In the genomic region with DNA sequence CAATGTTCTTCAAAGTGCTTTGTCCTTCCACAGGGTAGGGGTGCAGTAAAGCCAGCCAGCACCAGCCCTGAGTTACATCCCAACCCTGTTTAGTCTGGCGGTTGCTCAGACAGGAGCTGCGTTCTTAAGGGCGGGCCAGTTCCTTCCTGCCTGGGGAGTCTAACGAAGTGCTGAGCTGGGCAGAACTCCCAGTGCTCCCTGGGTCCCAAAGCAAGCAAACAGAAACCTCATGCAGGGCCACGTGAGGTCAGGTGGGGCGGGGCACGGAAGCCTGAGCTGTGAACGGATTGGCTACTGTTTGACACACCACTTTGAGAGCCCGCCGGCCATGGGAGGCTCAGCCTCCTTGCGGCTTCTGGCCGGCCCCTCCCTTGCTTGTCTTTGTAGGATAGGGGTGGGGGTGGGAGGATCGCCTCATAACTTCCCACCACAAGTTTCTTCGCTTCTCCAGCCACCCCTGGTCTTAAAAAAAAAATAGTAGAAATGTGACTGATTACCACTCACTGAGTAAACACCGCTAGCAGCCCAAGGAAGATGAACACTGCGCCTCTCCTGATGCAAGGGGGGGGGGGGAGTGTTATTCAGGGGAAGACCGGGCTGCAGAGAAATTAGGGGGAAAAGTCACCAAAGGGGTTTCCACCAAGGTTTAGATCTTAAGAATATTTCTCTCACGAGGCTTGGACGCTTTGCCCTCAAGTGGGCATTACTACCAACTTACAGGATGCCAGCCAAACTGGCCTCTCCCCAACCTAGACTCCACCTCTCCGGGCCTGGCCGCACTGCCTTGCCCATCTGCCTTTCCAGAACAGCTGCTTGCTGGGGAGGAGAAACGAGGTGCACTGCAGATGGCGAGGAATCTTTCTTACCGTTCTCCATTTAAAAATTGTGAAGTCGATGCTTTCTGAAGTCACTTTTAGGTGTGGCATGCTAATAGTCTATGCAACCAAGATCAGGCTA, we compare ENCODE assay signal across 8 mouse cellular contexts.
DNase-seq lines count a peak whose midpoint lies in the region; ATAC-seq lines count a peak whose summit lies in the region.

No protein-coding gene starts in this region.

- peak; percentile 98 for DNase-seq in adipocyte (ENCODE audit: low spot score)
- peak; percentile 90 for DNase-seq in embryo, embryonic 10 days (ENCODE audit: low spot score)
- peak; percentile 85 for DNase-seq in gastrocnemius, postnatal 10 days
- DNase-seq in left cerebral cortex, postnatal 25 days (ENCODE audit: low spot score in 2 of 2), result peak; percentile 69 to 81
- peak; percentile 77 for DNase-seq in mesoderm, embryonic 11.5 days (ENCODE audit: low read depth, low spot score)
- DNase-seq in right cerebral cortex, postnatal 25 days, result peak; percentile 63
- peak; percentile 83 to 94 for DNase-seq in urinary bladder, postnatal 36 days (ENCODE audit: low spot score in 2 of 2)

- intact Hi-C loops in left cerebral cortex, postnatal 25 days (cut with DNase I), result no loop called here

- peak; percentile 97 for ATAC-seq in inflammation-experienced regulatory T-cells, adult 6 months

Comparison
In these comparisons a context has a peak if more than half of its experiments do, and no peak if none do; other contexts are left out.
1. Peak in every context shown above with its lines: DNase-seq and ATAC-seq.